Mouse (Mus musculus): ENCODE results near the gene Ddah1. TPM values are rescaled to one million over a fixed set of nuclear protein-coding genes. Genes with fewer than 3 reads are reported as not detected.

Ddah1 gene
- polyA plus RNA-seq, 1 experiment from 2014 or later: 40.5 TPM

- H3K36me3 ChIP-seq (ENCODE audit: control insufficient read depth, insufficient read depth, low read length): no peaks in the 10 kb centered on the region
- H3K27ac ChIP-seq (ENCODE audit: low read length): no peak overlapping the region
- no peaks in the 10 kb centered on the region for H3K27me3 ChIP-seq (replicated peaks; ENCODE audit: control insufficient read depth, insufficient read depth, low read length)
- H3K4me3 ChIP-seq (ENCODE audit: low read length): no peak overlapping the region
- WGBS: 81% methylated on average over 15 of the region's 15 CpGs
- H3K9ac ChIP-seq (ENCODE audit: low read depth, low read length): no peak overlapping the region
- no peak for ATAC-seq
- H3K9me3 ChIP-seq (ENCODE audit: control insufficient read depth, low read length): no peaks in the 10 kb centered on the region
- H3K4me1 ChIP-seq (ENCODE audit: control insufficient read depth, insufficient read depth, low read length): peaks cover 11% of the 10 kb centered on the region
- H3K4me2 ChIP-seq (ENCODE audit: low read depth, low read length): no peak overlapping the region
These were observed 123.8 kb downstream of the Ddah1 start for GRCm38 (mm10) chr3:145882076-145882874.

- no peaks in the 10 kb centered on the region for H3K36me3 ChIP-seq (ENCODE audit: control insufficient read depth, insufficient read depth, low read length)
- ATAC-seq: no peak
- no peaks in the 10 kb centered on the region for H3K9me3 ChIP-seq (ENCODE audit: control insufficient read depth, low read length)
- H3K27ac ChIP-seq (ENCODE audit: low read length): no peak overlapping the region
- no peaks in the 10 kb centered on the region for H3K27me3 ChIP-seq (replicated peaks; ENCODE audit: control insufficient read depth, insufficient read depth, low read length)
- WGBS: 44% methylated on average over 2 of the region's 2 CpGs
- no peak overlapping the region for H3K4me3 ChIP-seq (ENCODE audit: low read length)
- no peak overlapping the region for H3K9ac ChIP-seq (ENCODE audit: low read depth, low read length)
- H3K4me1 ChIP-seq (ENCODE audit: control insufficient read depth, insufficient read depth, low read length): peaks cover 11% of the 10 kb centered on the region
- H3K4me2 ChIP-seq (ENCODE audit: low read depth, low read length): no peak overlapping the region
These were observed 124.8 kb downstream of the Ddah1 start for GRCm38 (mm10) chr3:145883233-145883632.

- H3K4me1 ChIP-seq (ENCODE audit: control insufficient read depth, insufficient read depth, low read length): peaks cover 11% of the 10 kb centered on the region
- ATAC-seq: peak; percentile 44; the same call in 1 of the 2 replicates
- 63% methylated on average over 4 of the region's 4 CpGs for WGBS
These were observed 126.9 kb downstream of the Ddah1 start for GRCm38 (mm10) chr3:145885376-145885775.

GRCm38 (mm10) chr3:145885851-145886464 lies 127.5 kb downstream of the Ddah1 start:
- peak; percentile 50 for ATAC-seq
- H3K9ac ChIP-seq (ENCODE audit: low read depth, low read length): no peak overlapping the region
- peak overlapping the region; percentile 60 for H3K27ac ChIP-seq (ENCODE audit: low read length)

More at GRCm38 (mm10) chr3:145885376-145885775, 126.9 kb downstream of the Ddah1 start:
- Histone ChIP-seq H3K36me3 (ENCODE audit: control insufficient read depth, insufficient read depth, low read length) (no peaks in the 10 kb centered on the region), H3K4me2 (ENCODE audit: low read depth, low read length) (no peak overlapping the region), H3K9me3 (ENCODE audit: control insufficient read depth, low read length) (no peaks in the 10 kb centered on the region), H3K4me3 (ENCODE audit: low read length) (no peak overlapping the region), H3K27ac (ENCODE audit: low read length) (peak overlapping the region; percentile 60), H3K9ac (ENCODE audit: low read depth, low read length) (no peak overlapping the region), H3K27me3 (replicated peaks; ENCODE audit: control insufficient read depth, insufficient read depth, low read length) (no peaks in the 10 kb centered on the region)

GRCm38 (mm10) chr3:145887430-145887971 lies 129.0 kb downstream of the Ddah1 start:
- Histone ChIP-seq H3K9me3 (ENCODE audit: control insufficient read depth, low read length) (no peaks in the 10 kb centered on the region), H3K27ac (ENCODE audit: low read length) (no peak overlapping the region), H3K9ac (ENCODE audit: low read depth, low read length) (no peak overlapping the region), H3K27me3 (replicated peaks; ENCODE audit: control insufficient read depth, insufficient read depth, low read length) (no peaks in the 10 kb centered on the region), H3K4me1 (ENCODE audit: control insufficient read depth, insufficient read depth, low read length) (peaks cover 11% of the 10 kb centered on the region), H3K4me2 (ENCODE audit: low read depth, low read length) (no peak overlapping the region), H3K4me3 (ENCODE audit: low read length) (no peak overlapping the region), H3K36me3 (ENCODE audit: control insufficient read depth, insufficient read depth, low read length) (no peaks in the 10 kb centered on the region)
- no peak for ATAC-seq
- 77% methylated on average over 6 of the region's 6 CpGs for WGBS

More at GRCm38 (mm10) chr3:145885851-145886464, 127.5 kb downstream of the Ddah1 start:
- 36% methylated on average over 5 of the region's 5 CpGs for WGBS
- Histone ChIP-seq H3K4me3 (ENCODE audit: low read length) (no peak overlapping the region), H3K27me3 (replicated peaks; ENCODE audit: control insufficient read depth, insufficient read depth, low read length) (no peaks in the 10 kb centered on the region), H3K4me1 (ENCODE audit: control insufficient read depth, insufficient read depth, low read length) (peaks cover 11% of the 10 kb centered on the region), H3K9me3 (ENCODE audit: control insufficient read depth, low read length) (no peaks in the 10 kb centered on the region), H3K36me3 (ENCODE audit: control insufficient read depth, insufficient read depth, low read length) (no peaks in the 10 kb centered on the region), H3K4me2 (ENCODE audit: low read depth, low read length) (no peak overlapping the region)

GRCm38 (mm10) chr3:145890346-145891132 lies 132.1 kb downstream of the Ddah1 start:
- H3K27ac ChIP-seq (ENCODE audit: low read length): no peak overlapping the region
- no peaks in the 10 kb centered on the region for H3K27me3 ChIP-seq (replicated peaks; ENCODE audit: control insufficient read depth, insufficient read depth, low read length)
- H3K9me3 ChIP-seq (ENCODE audit: control insufficient read depth, low read length): no peaks in the 10 kb centered on the region
- peaks cover 10% of the 10 kb centered on the region for H3K4me1 ChIP-seq (ENCODE audit: control insufficient read depth, insufficient read depth, low read length)
- no peak overlapping the region for H3K4me2 ChIP-seq (ENCODE audit: low read depth, low read length)
- ATAC-seq: no peak
- WGBS: 84% methylated on average over 18 of the region's 18 CpGs
- no peak overlapping the region for H3K9ac ChIP-seq (ENCODE audit: low read depth, low read length)
- H3K36me3 ChIP-seq (ENCODE audit: control insufficient read depth, insufficient read depth, low read length): no peaks in the 10 kb centered on the region
- H3K4me3 ChIP-seq (ENCODE audit: low read length): no peak overlapping the region

- H3K9ac ChIP-seq (ENCODE audit: low read depth, low read length): no peak overlapping the region
- no peaks in the 10 kb centered on the region for H3K36me3 ChIP-seq (ENCODE audit: control insufficient read depth, insufficient read depth, low read length)
- H3K4me2 ChIP-seq (ENCODE audit: low read depth, low read length): no peak overlapping the region
- H3K27me3 ChIP-seq (replicated peaks; ENCODE audit: control insufficient read depth, insufficient read depth, low read length): no peaks in the 10 kb centered on the region
- 77% methylated on average over 3 of the region's 3 CpGs for WGBS
- no peak overlapping the region for H3K4me3 ChIP-seq (ENCODE audit: low read length)
- H3K4me1 ChIP-seq (ENCODE audit: control insufficient read depth, insufficient read depth, low read length): no peaks in the 10 kb centered on the region
- ATAC-seq: no peak
- no peak overlapping the region for H3K27ac ChIP-seq (ENCODE audit: low read length)
- H3K9me3 ChIP-seq (ENCODE audit: control insufficient read depth, low read length): no peaks in the 10 kb centered on the region
These were observed 134.0 kb downstream of the Ddah1 start for GRCm38 (mm10) chr3:145892451-145892850.

GRCm38 (mm10) chr3:145894131-145894530 lies 135.7 kb downstream of the Ddah1 start:
- Histone ChIP-seq H3K4me2 (ENCODE audit: low read depth, low read length) (no peak overlapping the region), H3K27me3 (replicated peaks; ENCODE audit: control insufficient read depth, insufficient read depth, low read length) (no peaks in the 10 kb centered on the region), H3K9me3 (ENCODE audit: control insufficient read depth, low read length) (no peaks in the 10 kb centered on the region), H3K4me3 (ENCODE audit: low read length) (no peak overlapping the region), H3K27ac (ENCODE audit: low read length) (no peak overlapping the region), H3K4me1 (ENCODE audit: control insufficient read depth, insufficient read depth, low read length) (no peaks in the 10 kb centered on the region), H3K36me3 (ENCODE audit: control insufficient read depth, insufficient read depth, low read length) (no peaks in the 10 kb centered on the region), H3K9ac (ENCODE audit: low read depth, low read length) (no peak overlapping the region)
- no peak for ATAC-seq
- WGBS: 74% methylated on average over 12 of the region's 12 CpGs

- Histone ChIP-seq H3K27me3 (replicated peaks; ENCODE audit: control insufficient read depth, insufficient read depth, low read length) (no peaks in the 10 kb centered on the region), H3K4me2 (ENCODE audit: low read depth, low read length) (no peak overlapping the region), H3K9me3 (ENCODE audit: control insufficient read depth, low read length) (no peaks in the 10 kb centered on the region), H3K4me1 (ENCODE audit: control insufficient read depth, insufficient read depth, low read length) (no peaks in the 10 kb centered on the region), H3K27ac (ENCODE audit: low read length) (no peak overlapping the region), H3K36me3 (ENCODE audit: control insufficient read depth, insufficient read depth, low read length) (no peaks in the 10 kb centered on the region), H3K4me3 (ENCODE audit: low read length) (no peak overlapping the region), H3K9ac (ENCODE audit: low read depth, low read length) (no peak overlapping the region)
- ATAC-seq: no peak
- 76% methylated on average over 11 of the region's 11 CpGs for WGBS
These were observed 139.3 kb downstream of the Ddah1 start for GRCm38 (mm10) chr3:145897749-145898148.

Measured in intestine, embryonic 16.5 days (tissue).